Mouse (Mus musculus): ENCODE measurements around the gene Kantr.
A peak's percentile ranks its signal among the peaks of the same experiment; 100 is the strongest.
"Not testable (repeated sequence)": the region's sequence is repeated elsewhere in the genome, so short reads cannot be mapped to it uniquely, and the experiment has no call there.

Gene Kantr

DNA sequence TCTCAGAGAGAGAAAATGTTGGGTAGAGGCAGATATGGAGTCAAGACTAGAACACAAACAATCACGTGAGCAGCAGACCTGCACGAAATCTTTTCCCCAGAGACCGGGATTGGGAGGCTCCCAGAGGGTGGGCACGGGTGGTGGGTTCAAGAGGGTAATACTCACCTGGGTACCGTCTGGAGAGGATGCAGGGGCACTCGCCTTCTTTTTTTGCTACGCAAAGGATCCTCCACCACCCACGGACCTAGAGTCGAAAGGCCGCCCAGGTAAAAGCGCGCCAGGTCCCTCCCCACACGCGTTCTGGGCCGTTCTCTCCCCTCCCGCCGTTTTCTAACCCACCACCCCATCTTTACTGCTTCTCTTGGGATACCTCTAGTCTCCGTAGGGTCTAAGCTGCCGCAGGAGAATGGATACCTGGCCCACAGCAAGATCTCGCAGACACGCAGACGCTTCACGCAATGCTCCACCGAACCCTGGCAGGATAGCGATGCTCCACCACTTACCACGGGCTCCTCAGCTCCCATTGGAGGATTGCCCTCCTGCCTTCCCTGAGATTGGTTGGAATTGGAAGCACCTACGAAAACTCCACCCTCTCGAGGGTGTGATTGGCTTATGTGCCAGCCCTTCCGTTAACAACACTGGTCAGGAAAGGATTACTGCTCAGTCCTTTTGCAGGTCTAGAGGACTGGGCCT is at the start of gene Kantr:
TSS of gene Kantr (minus strand) at position 500 of the 693 bp plus-strand sequence.
- DNase-seq: peak; percentile 79 to 88

GRCm38 (mm10) chrX:152368397-152369273 is 41.3 kb upstream of the Kantr start, which contains the start of gene Gpr173:
TSS of gene Gpr173 (minus strand) at chrX:152368704.
- DNase-seq: peak; percentile 66 to 71

DNA sequence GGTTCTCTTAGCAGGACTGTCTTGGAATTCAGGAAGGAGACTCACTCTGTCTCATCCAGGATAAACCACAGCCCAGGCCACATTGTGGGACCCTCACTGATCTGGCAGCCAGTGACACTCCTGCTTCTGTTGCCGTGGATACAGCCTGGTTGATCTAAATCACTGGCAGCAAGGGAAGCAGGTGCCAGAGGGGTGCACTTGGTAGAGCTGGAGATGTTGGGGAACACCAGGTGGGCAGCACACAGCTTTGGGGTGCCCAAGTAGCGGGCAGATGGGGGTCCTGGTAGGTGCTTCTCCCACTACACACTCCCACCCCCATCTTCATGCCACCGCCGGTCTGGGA is 40.7 kb upstream of the Kantr start:
- no peak for DNase-seq

GRCm38 (mm10) chrX:152366418-152366817 is 39.1 kb upstream of the Kantr start:
- DNase-seq: peak; percentile 73 to 83

- peak; percentile 43 to 44 for DNase-seq
Measured at GRCm38 (mm10) chrX:152352553-152353153, 25.4 kb upstream of the Kantr start.

GRCm38 (mm10) chrX:152347041-152347440 is 19.7 kb upstream of the Kantr start:
- peak; percentile 56 to 67 for DNase-seq

GRCm38 (mm10) chrX:152346587-152346986 is 19.3 kb upstream of the Kantr start:
- peak; percentile 57 to 63 for DNase-seq

DNA sequence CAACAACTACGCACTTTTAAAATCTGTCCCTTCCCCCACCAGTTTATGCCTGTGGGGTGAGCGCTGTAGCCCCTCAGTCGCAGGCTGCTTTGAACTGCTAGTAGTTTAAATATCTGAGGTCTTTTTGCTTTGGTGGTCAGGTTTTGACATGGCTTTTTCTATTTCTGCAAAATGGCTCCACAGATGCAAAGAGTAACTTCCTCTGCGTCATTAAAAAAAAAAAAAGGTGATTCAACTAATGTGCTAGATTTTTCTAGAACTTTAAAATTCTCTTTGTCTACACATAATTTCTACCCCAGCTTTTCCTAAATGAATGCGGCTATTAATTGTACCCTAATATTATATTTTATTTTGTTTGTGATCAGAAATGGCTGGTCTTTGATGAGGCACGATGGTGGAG is 15.6 kb upstream of the Kantr start:
- no peak for DNase-seq

- DNase-seq: peak; percentile 91 to 95
Measured at GRCm38 (mm10) chrX:152342358-152342901, 15.1 kb upstream of the Kantr start, which contains the start of gene Tspyl2. TSS of gene Tspyl2 (minus strand) at chrX:152342425.

- peak; percentile 30 to 32 for DNase-seq
Measured at GRCm38 (mm10) chrX:152341496-152341895, 14.2 kb upstream of the Kantr start.

- peak; percentile 83 to 88 for DNase-seq
Measured at GRCm38 (mm10) chrX:152336546-152337332, 9.4 kb upstream of the Kantr start.

- DNase-seq: not testable (repeated sequence)
Measured at GRCm38 (mm10) chrX:152336123-152336522, 8.8 kb upstream of the Kantr start.

- DNase-seq: not testable (repeated sequence)
Measured at GRCm38 (mm10) chrX:152329400-152329799, 2.1 kb upstream of the Kantr start.

DNA sequence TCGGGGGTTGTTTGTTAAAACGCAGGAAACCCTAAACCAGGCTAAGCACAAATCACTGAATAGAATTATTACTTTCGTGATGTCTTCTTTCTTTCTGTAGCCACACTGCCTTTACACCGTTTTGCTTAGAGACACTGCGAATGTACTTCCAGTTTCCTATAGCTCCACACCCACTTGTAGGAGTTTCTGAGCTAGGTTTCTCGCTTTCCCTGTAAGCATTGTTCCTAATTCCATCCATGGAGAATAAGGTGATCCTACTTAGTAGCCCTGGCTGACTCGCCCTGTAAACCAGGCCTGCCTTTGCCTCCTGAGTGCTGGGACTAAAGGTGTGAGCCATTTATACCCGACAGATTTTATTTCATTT is 376 bp upstream of the Kantr start:
- DNase-seq: no peak

- DNase-seq: no peak
Measured at GRCm38 (mm10) chrX:152323584-152323983, 3.7 kb downstream of the Kantr start.

GRCm38 (mm10) chrX:152322776-152323175 is 4.5 kb downstream of the Kantr start:
- no peak for DNase-seq

- DNase-seq: no peak
Measured at GRCm38 (mm10) chrX:152320535-152320934, 6.8 kb downstream of the Kantr start.

DNA sequence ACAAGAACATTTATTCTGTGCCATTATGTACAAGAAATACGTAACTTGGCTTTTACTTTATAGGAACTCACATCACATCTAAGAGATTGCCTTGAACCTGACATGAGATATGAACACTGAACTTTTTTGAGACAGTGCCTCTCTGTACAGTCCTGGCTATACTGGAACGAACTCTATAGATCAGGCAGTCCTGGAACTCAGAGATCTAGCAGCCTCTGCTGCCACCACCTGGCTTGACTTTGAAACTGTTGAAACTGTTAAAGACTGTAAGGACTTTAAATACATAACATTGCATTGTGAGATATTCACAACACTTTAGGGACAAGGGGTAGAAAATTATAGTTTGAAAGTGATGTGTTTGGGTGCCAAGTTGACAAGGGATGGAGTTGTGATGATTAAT is 19.4 kb downstream of the Kantr start:
- DNase-seq: peak; percentile 24 to 41

DNA sequence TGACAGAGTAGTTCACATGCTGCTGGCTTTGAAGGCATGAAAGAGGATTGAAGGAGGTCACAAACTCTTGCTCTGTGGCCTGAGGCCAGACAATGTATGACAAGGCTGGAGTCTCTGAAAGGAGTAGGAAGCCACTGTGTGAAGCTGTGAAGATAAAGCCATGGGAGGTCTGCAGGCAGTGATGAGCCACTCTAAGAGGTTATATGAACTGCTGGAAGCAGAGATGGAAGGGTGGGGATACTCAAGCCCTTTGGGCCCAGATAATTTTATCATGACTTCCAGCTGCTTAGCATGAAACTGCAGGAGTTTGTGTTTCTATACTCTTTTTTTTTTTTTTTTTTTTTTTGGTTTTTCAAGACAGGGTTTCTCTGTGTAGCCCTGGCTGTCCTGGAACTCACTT is 19.9 kb downstream of the Kantr start:
- no peak for DNase-seq

DNA sequence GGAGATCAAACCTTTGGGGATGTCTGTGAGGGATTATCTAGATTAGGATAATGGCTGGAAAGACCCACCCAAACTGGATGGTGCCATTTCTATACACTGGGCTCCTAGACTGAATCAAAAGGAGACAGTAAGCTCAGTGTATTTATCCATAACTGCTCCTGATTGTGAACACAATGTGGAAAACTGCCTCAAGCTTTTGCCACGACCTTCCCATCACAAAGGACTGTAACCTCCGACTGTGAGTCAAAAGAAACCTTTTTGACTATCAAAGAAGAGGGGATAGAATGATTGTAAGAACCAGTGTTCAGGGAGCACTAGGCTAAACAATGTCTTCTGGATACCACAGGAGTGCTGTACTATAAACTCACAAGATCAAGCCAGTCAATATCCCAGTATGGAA is 21.1 kb downstream of the Kantr start:
- no peak for DNase-seq

GRCm38 (mm10) chrX:152287026-152287425 is 40.3 kb downstream of the Kantr start:
- DNase-seq: not testable (repeated sequence)

GRCm38 (mm10) chrX:152284746-152285145 is 42.5 kb downstream of the Kantr start:
- no peak for DNase-seq

All from cerebellum, adult 18-20 months (tissue).